Mouse (Mus musculus): ENCODE data around the gene Fgf3.

DNA sequence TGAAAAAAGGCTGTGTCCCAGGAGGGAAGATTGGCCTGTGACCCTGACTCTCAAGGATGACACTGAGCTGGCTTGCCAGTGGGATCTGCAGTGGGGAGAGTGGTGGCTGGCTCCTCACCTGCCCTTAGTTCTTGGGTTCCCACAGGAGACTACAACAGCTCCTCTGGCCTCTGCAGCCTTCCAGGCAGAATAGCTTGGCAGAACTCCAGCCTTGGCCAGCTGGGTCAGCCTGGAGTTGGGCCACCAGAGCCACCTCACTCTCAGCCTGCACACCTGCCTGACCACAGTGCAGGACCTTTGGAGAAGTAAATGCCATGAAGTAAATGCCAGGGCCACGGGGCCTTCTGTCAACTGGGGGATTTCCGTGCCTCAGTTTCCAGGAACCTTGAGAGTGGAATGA is 13.9 kb upstream of the Fgf3 start:
- TF ChIP-seq POLR2A (IDR thresholded peaks at IDR 0.05; ENCODE audit: low read depth, low read length) (no peak), CTCF (IDR thresholded peaks at IDR 0.05; ENCODE audit: extremely low read depth, insufficient read depth, insufficient read length, insufficient replicate concordance) (no peak)
